27 mouse cellular contexts compared by ENCODE assay signal in the genomic region with DNA sequence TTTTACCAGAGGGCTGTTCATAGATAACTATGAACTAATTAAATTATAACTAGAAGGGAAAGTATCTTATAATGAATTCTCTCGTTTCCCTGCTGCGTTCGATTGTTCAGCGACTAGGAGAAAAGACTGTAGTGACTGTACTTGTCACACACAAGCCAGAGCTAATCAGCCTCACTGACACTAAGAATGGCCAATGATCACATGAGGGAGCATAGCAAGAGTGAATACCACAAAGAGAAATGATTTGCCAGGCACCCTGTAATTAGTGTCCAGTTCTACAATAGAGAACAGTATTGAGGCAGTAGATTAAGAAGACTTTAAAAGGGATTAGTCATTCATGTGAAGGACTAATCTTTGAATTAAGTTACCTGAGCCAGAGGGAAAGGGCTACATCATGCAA.
"Had no signal": no experiment of that assay in that cellular context is flagged by ENCODE, and none has a peak within 500 bp of the region (broad histone marks: within the 10 kb centered on the region; RNA-seq: fewer than 3 reads in every experiment).

No protein-coding gene starts in this region.

- H3K36me3 ChIP-seq: heart, embryonic 13.5 days; heart, embryonic 15.5 days; hindbrain, embryonic 13.5 days; hindbrain, embryonic 15.5 days; kidney, embryonic 15.5 days; limb, embryonic 13.5 days; limb, embryonic 15.5 days; liver, embryonic 12.5 days had no signal

- H3K4me3 ChIP-seq: heart, adult 2 months; heart, embryonic 13.5 days; heart, embryonic 15.5 days; hindbrain, embryonic 13.5 days; hindbrain, embryonic 15.5 days; kidney, embryonic 15.5 days; limb, embryonic 13.5 days; limb, embryonic 15.5 days; liver, embryonic 12.5 days had no signal

- H3K4me2 ChIP-seq: heart, embryonic 11.5 days; heart, embryonic 13.5 days; heart, embryonic 15.5 days; hindbrain, embryonic 13.5 days; hindbrain, embryonic 15.5 days; kidney, embryonic 15.5 days; limb, embryonic 13.5 days; limb, embryonic 15.5 days; liver, embryonic 12.5 days had no signal

- H3K9me3 ChIP-seq: heart, embryonic 13.5 days; heart, embryonic 15.5 days; hindbrain, embryonic 13.5 days; hindbrain, embryonic 15.5 days; kidney, embryonic 15.5 days; limb, embryonic 13.5 days; limb, embryonic 15.5 days; liver, embryonic 12.5 days had no signal

- H3K27ac ChIP-seq: heart, adult 2 months; heart, embryonic 13.5 days; heart, embryonic 15.5 days; hindbrain, embryonic 13.5 days; hindbrain, embryonic 15.5 days; hindbrain, postnatal 0 days; kidney, embryonic 15.5 days; kidney, postnatal 0 days; limb, embryonic 13.5 days; limb, embryonic 15.5 days; liver, embryonic 12.5 days; liver, embryonic 14.5 days had no signal

- H3K27me3 ChIP-seq: heart, embryonic 13.5 days; heart, embryonic 15.5 days; hindbrain, embryonic 13.5 days; hindbrain, embryonic 15.5 days; kidney, embryonic 15.5 days; limb, embryonic 13.5 days; limb, embryonic 15.5 days; liver, embryonic 12.5 days had no signal

- ATAC-seq: hindbrain, postnatal 0 days; intestine, embryonic 16.5 days; liver, embryonic 12.5 days had no signal

- DNase-seq: gastrocnemius, postnatal 14 days; gastrocnemius, postnatal 36 days; heart, adult 11 months; heart, adult 2 months; heart, postnatal 14 days; heart, postnatal 36 days; kidney, adult 11 months; kidney, adult 2 months; kidney, adult 9 months; kidney, postnatal 14 days; kidney, postnatal 36 days; layer of hippocampus, adult 9-11 months; layer of hippocampus, postnatal 36 days; left cerebral cortex, postnatal 4 days had no signal

- H3K9ac ChIP-seq: heart, embryonic 13.5 days; heart, embryonic 15.5 days; hindbrain, embryonic 13.5 days; hindbrain, embryonic 15.5 days; kidney, embryonic 15.5 days; limb, embryonic 13.5 days; limb, embryonic 15.5 days; liver, embryonic 12.5 days; liver, embryonic 14.5 days had no signal
